Mouse (Mus musculus): Measurements from ENCODE around the gene Nup107.

GRCm38 (mm10) chr10:117742618-117743017, 49.9 kb downstream of the Nup107 start:
- TF ChIP-seq POLR2A (IDR thresholded peaks at IDR 0.05; ENCODE audit: borderline replicate concordance, control insufficient read depth, low read depth, low read length) (no peak), CTCF (IDR thresholded peaks at IDR 0.05; ENCODE audit: control insufficient read depth, insufficient read depth, low read length) (no peak)
